Mouse (Mus musculus): ENCODE results near the gene Hibadh. TPM values are rescaled to one million over a fixed set of nuclear protein-coding genes. Genes with fewer than 3 reads are reported as not detected.

Gene Hibadh
- polyA plus RNA-seq, 1 experiment from 2014 or later: 72.3 TPM

Other genes with a start within 250 kb of the Hibadh start
- gene Tax1bp1, start 73.3 kb upstream of the Hibadh start, polyA plus RNA-seq (2015; fragmentation: Nextera tagmentation; extraction: Ambion mirVana): 90.7 and 107 TPM in 2 replicates